Mouse (Mus musculus): ENCODE results near the gene Dok4. TPM values are rescaled to one million over a fixed set of nuclear protein-coding genes. Genes with fewer than 3 reads are reported as not detected.

The Dok4 gene
- polyA plus RNA-seq, 1 experiment, result 4.4 TPM

DNA sequence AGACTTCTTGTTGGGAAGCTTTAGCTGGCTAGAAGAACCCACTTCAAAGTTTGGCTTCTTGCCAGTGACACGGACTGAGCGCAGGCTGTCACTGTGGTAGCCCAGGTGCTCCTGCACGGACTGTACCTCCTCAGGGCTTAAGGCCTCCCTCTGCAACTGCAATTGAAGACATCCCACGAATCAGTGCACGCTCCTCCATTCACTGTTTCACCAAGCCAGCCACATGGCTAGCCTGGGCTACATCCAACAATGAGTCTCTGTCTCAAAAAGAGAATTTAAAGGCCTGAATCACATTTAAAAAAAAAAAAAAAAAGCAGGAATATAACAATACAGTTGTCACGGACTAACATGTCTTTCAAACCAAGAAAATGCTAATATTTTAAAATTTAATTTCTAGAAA lies 47.8 kb downstream of the Dok4 start:
- H3K36me3 ChIP-seq (ENCODE audit: control insufficient read depth, insufficient read depth), result peaks cover 68% of the 10 kb centered on the region
- TF ChIP-seq USF1 (IDR thresholded peaks at IDR 0.05; ENCODE audit: low read depth), result no peak
- no peak for TF ChIP-seq SRF (IDR thresholded peaks at IDR 0.05; ENCODE audit: control insufficient read depth, insufficient read length, low read depth)
- TF ChIP-seq MYOD1 (IDR thresholded peaks at IDR 0.05; ENCODE audit: control insufficient read depth in 1 of 3, insufficient read length in 2 of 3, low read depth in 2 of 3), result no peak
- no peak for TF ChIP-seq TCF3 (IDR thresholded peaks at IDR 0.05; ENCODE audit: insufficient read length, low read depth)
- TF ChIP-seq POLR2AphosphoS2 (IDR thresholded peaks at IDR 0.05; ENCODE audit: insufficient read length, low read depth), result no peak
- TF ChIP-seq TCF12 (IDR thresholded peaks at IDR 0.05; ENCODE audit: insufficient read depth, poor library complexity, severe bottlenecking), result no peak
- TF ChIP-seq CEBPB (IDR thresholded peaks at IDR 0.05; ENCODE audit: insufficient read depth, poor library complexity, severe bottlenecking), result no peak
- no peak for TF ChIP-seq POLR2A (IDR thresholded peaks at IDR 0.05; ENCODE audit: insufficient read length, low read depth)
- TF ChIP-seq E2F4 (IDR thresholded peaks at IDR 0.05; ENCODE audit: insufficient read depth), result no peak
- no peak for TF ChIP-seq MAX (IDR thresholded peaks at IDR 0.05; ENCODE audit: low read depth)
- no peak for TF ChIP-seq REST (IDR thresholded peaks at IDR 0.05; ENCODE audit: insufficient read depth, insufficient read length)
- no peak for TF ChIP-seq MYOG (IDR thresholded peaks at IDR 0.05; ENCODE audit: control insufficient read depth in 1 of 3, insufficient read depth in 1 of 3, insufficient read length in 2 of 3, low read depth in 2 of 3)

GRCm38 (mm10) chr8:94826210-94826609 lies 49.9 kb downstream of the Dok4 start:
- H3K79me2 ChIP-seq (ENCODE audit: control insufficient read depth, insufficient read depth), result peaks cover 6% of the 10 kb centered on the region
- H3K36me3 ChIP-seq (ENCODE audit: control insufficient read depth, insufficient read depth), result peaks cover 75% of the 10 kb centered on the region
- H3K4me3 ChIP-seq, result no peak overlapping the region
- no peak overlapping the region for H3ac ChIP-seq (ENCODE audit: control insufficient read depth, insufficient read length)
- no peak for TF ChIP-seq CEBPB (IDR thresholded peaks at IDR 0.05; ENCODE audit: insufficient read depth, poor library complexity, severe bottlenecking)
- no peaks in the 10 kb centered on the region for H3K27me3 ChIP-seq (ENCODE audit: control insufficient read depth, insufficient read depth, insufficient read length)
- H3K4me2 ChIP-seq (ENCODE audit: low read depth), result no peak overlapping the region

More for the DNA sequence above, 47.8 kb downstream of the Dok4 start:
- H3K27me3 ChIP-seq (ENCODE audit: control insufficient read depth, insufficient read depth, insufficient read length), result no peaks in the 10 kb centered on the region
- H3K79me2 ChIP-seq (ENCODE audit: control insufficient read depth, insufficient read depth), result peaks cover 22% of the 10 kb centered on the region
- H3K4me3 ChIP-seq, result no peak overlapping the region
- no peak overlapping the region for H3K4me2 ChIP-seq (ENCODE audit: low read depth)
- no peak overlapping the region for H3ac ChIP-seq (ENCODE audit: control insufficient read depth, insufficient read length)

GRCm38 (mm10) chr8:94825170-94825569 lies 51.0 kb downstream of the Dok4 start:
- no peak overlapping the region for H3K4me3 ChIP-seq
- H3K27me3 ChIP-seq (ENCODE audit: control insufficient read depth, insufficient read depth, insufficient read length), result no peaks in the 10 kb centered on the region
- no peaks in the 10 kb centered on the region for H3K79me2 ChIP-seq (ENCODE audit: control insufficient read depth, insufficient read depth)
- H3K4me2 ChIP-seq (ENCODE audit: low read depth), result no peak overlapping the region
- no peak for TF ChIP-seq USF1 (IDR thresholded peaks at IDR 0.05; ENCODE audit: low read depth)
- TF ChIP-seq CEBPB (IDR thresholded peaks at IDR 0.05; ENCODE audit: insufficient read depth, poor library complexity, severe bottlenecking), result peak; percentile 98
- TF ChIP-seq TCF3 (IDR thresholded peaks at IDR 0.05; ENCODE audit: insufficient read length, low read depth), result no peak
- no peak for TF ChIP-seq SRF (IDR thresholded peaks at IDR 0.05; ENCODE audit: control insufficient read depth, insufficient read length, low read depth)
- H3K36me3 ChIP-seq (ENCODE audit: control insufficient read depth, insufficient read depth), result peaks cover 68% of the 10 kb centered on the region
- H3ac ChIP-seq (ENCODE audit: control insufficient read depth, insufficient read length), result no peak overlapping the region

GRCm38 (mm10) chr8:94822637-94823560 lies 53.2 kb downstream of the Dok4 start:
- no peak for TF ChIP-seq MYOG (IDR thresholded peaks at IDR 0.05; ENCODE audit: control insufficient read depth in 1 of 3, insufficient read depth in 1 of 3, insufficient read length in 2 of 3, low read depth in 2 of 3)
- TF ChIP-seq POLR2AphosphoS2 (IDR thresholded peaks at IDR 0.05; ENCODE audit: insufficient read length, low read depth), result peak; percentile 23
- Histone ChIP-seq H3K79me2 (ENCODE audit: control insufficient read depth, insufficient read depth) (no peaks in the 10 kb centered on the region), H3ac (ENCODE audit: control insufficient read depth, insufficient read length) (no peak overlapping the region), H3K4me3 (no peak overlapping the region), H3K27me3 (ENCODE audit: control insufficient read depth, insufficient read depth, insufficient read length) (no peaks in the 10 kb centered on the region), H3K4me2 (ENCODE audit: low read depth) (no peak overlapping the region), H3K36me3 (ENCODE audit: control insufficient read depth, insufficient read depth) (peaks cover 53% of the 10 kb centered on the region)

DNA sequence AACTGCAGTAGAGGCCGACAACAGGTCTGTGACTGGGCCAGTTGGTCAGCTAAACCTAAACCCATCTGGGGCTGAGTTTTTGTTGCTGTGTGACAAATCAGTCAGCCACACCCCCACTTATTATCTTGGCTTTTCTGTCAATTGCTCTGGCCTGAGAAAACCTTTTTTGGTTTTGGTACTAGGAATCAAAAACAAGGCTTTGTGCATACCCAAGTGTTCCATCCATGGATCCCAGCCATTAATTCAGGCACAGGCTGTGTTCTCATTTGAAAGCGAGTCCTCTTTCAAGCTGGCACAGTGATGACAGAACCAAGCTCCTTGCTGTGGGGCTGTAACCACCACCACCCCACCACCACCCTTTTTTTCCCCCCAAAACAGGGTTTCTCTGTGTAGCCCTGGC lies 54.7 kb downstream of the Dok4 start:
- no peak overlapping the region for H3K4me3 ChIP-seq
- H3K27me3 ChIP-seq (ENCODE audit: control insufficient read depth, insufficient read depth, insufficient read length), result no peaks in the 10 kb centered on the region
- H3K79me2 ChIP-seq (ENCODE audit: control insufficient read depth, insufficient read depth), result no peaks in the 10 kb centered on the region
- no peak overlapping the region for H3ac ChIP-seq (ENCODE audit: control insufficient read depth, insufficient read length)
- H3K36me3 ChIP-seq (ENCODE audit: control insufficient read depth, insufficient read depth), result peaks cover 43% of the 10 kb centered on the region
- H3K4me2 ChIP-seq (ENCODE audit: low read depth), result no peak overlapping the region
- TF ChIP-seq TCF12 (IDR thresholded peaks at IDR 0.05; ENCODE audit: insufficient read depth, poor library complexity, severe bottlenecking) (no peak), REST (IDR thresholded peaks at IDR 0.05; ENCODE audit: insufficient read depth, insufficient read length) (no peak), CEBPB (IDR thresholded peaks at IDR 0.05; ENCODE audit: insufficient read depth, poor library complexity, severe bottlenecking) (no peak), USF1 (IDR thresholded peaks at IDR 0.05; ENCODE audit: low read depth) (no peak), SRF (IDR thresholded peaks at IDR 0.05; ENCODE audit: control insufficient read depth, insufficient read length, low read depth) (no peak), MYOD1 (IDR thresholded peaks at IDR 0.05; ENCODE audit: control insufficient read depth in 1 of 3, insufficient read length in 2 of 3, low read depth in 2 of 3) (no peak), E2F4 (IDR thresholded peaks at IDR 0.05; ENCODE audit: insufficient read depth) (no peak), POLR2A (IDR thresholded peaks at IDR 0.05; ENCODE audit: insufficient read length, low read depth) (no peak), TCF3 (IDR thresholded peaks at IDR 0.05; ENCODE audit: insufficient read length, low read depth) (no peak), POLR2AphosphoS2 (IDR thresholded peaks at IDR 0.05; ENCODE audit: insufficient read length, low read depth) (no peak), MYOG (IDR thresholded peaks at IDR 0.05; ENCODE audit: control insufficient read depth in 1 of 3, insufficient read depth in 1 of 3, insufficient read length in 2 of 3, low read depth in 2 of 3) (no peak), MAX (IDR thresholded peaks at IDR 0.05; ENCODE audit: low read depth) (no peak)
